In genomic region chr7:120834426-120834825, GRCm38 (mm10) we compare ENCODE assay signal across 9 mouse cellular contexts. TPM values are rescaled to one million over a fixed set of nuclear protein-coding genes. Genes with fewer than 3 reads are reported as not detected.
A peak's percentile ranks its signal among the peaks of the same experiment; 100 is the strongest.
DNase-seq lines count a peak whose midpoint lies in the region; ATAC-seq and TF ChIP-seq lines count a peak whose summit lies in the region.
"Had no signal": no experiment of that assay in that cellular context is flagged by ENCODE, and none has a peak within 500 bp of the region (broad histone marks: within the 10 kb centered on the region; RNA-seq: fewer than 3 reads in every experiment).

No protein-coding gene starts in this region.

- TF ChIP-seq CTCF in CH12.LX (conservative IDR thresholded peaks at IDR 0.05 in 1 of 2, IDR thresholded peaks at IDR 0.05 in 1 of 2; ENCODE audit: low read depth in 2 of 2, low read length in 2 of 2) = no peak
- no peak for TF ChIP-seq CTCF in liver, embryonic 14.5 days (IDR thresholded peaks at IDR 0.05; ENCODE audit: low read depth)
- TF ChIP-seq CTCF in stomach, postnatal 0 days (IDR thresholded peaks at IDR 0.05; ENCODE audit: low read depth) = no peak

- H3K4me2 ChIP-seq in CH12.LX (ENCODE audit: insufficient read depth, low read depth, poor library complexity, severe bottlenecking) = peak overlapping the region; percentile 89
- peak overlapping the region; percentile 59 for H3K4me2 ChIP-seq in forebrain, embryonic 13.5 days
- peak overlapping the region; percentile 78 for H3K4me2 ChIP-seq in liver, embryonic 14.5 days (ENCODE audit: low read depth)
- H3K4me2 ChIP-seq in stomach, postnatal 0 days (replicated peaks; ENCODE audit: low read depth) = peak overlapping the region; percentile 53

- no peaks in the 10 kb centered on the region for H3K79me2 ChIP-seq in CH12.LX (replicated peaks; ENCODE audit: control insufficient read depth, extremely low read depth, insufficient read depth, poor library complexity, severe bottlenecking)

- no peak for TF ChIP-seq EP300 in CH12.LX (IDR thresholded peaks at IDR 0.05; ENCODE audit: low read length)
- no peak for TF ChIP-seq EP300 in liver, embryonic 14.5 days (IDR thresholded peaks at IDR 0.05; ENCODE audit: low read depth)
- TF ChIP-seq EP300 in stomach, postnatal 0 days (optimal IDR thresholded peaks at IDR 0.05) = no peak

- no peak for TF ChIP-seq RAD21 in CH12.LX (IDR thresholded peaks at IDR 0.05; ENCODE audit: low read depth, low read length)

- TF ChIP-seq POLR2A in CH12.LX (IDR thresholded peaks at IDR 0.05; ENCODE audit: low read depth, low read length) = no peak

- ATAC-seq in forebrain, embryonic 13.5 days = no peak
- ATAC-seq in liver, embryonic 14.5 days (ENCODE audit: insufficient read depth) = peak; percentile 54
- no peak for ATAC-seq in stomach, postnatal 0 days (ENCODE audit: low FRiP score, low TSS enrichment)

- H3K4me3 ChIP-seq in CH12.LX (replicated peaks in 1 of 3; ENCODE audit: low read depth in 2 of 3, low read length in 2 of 3, poor library complexity in 1 of 3) = peak overlapping the region; percentile 62 to 73 (median 67)
- peak overlapping the region; percentile 55 for H3K4me3 ChIP-seq in forebrain, embryonic 13.5 days
- H3K4me3 ChIP-seq in liver, embryonic 14.5 days (ENCODE audit: insufficient read depth in 1 of 2, low read depth in 2 of 2, low read length in 2 of 2) = peak overlapping the region; percentile 59 to 89
- peak overlapping the region; percentile 55 for H3K4me3 ChIP-seq in stomach, postnatal 0 days (ENCODE audit: low read depth, low read length)

- H3K9ac ChIP-seq in CH12.LX (ENCODE audit: insufficient read depth, low read depth) = peak overlapping the region; percentile 7; the same call in 1 of the 2 replicates
- peak overlapping the region; percentile 52; the same call in 1 of the 2 replicates for H3K9ac ChIP-seq in forebrain, embryonic 13.5 days
- H3K9ac ChIP-seq in liver, embryonic 14.5 days (replicated peaks) = peak overlapping the region; percentile 48
- no peak overlapping the region for H3K9ac ChIP-seq in stomach, postnatal 0 days (ENCODE audit: low read length)

- H3K4me1 ChIP-seq in CH12.LX (ENCODE audit: control insufficient read depth in 1 of 2, insufficient read depth in 2 of 2) = peaks cover 0 to 20% of the 10 kb centered on the region in 2 experiments; a peak in 3 of 4 replicates
- H3K4me1 ChIP-seq in forebrain, embryonic 13.5 days = peaks cover 14% of the 10 kb centered on the region
- H3K4me1 ChIP-seq in liver, embryonic 14.5 days (replicated peaks; ENCODE audit: control insufficient read depth in 2 of 2, insufficient read depth in 2 of 2, low read length in 1 of 2) = peaks cover 29 to 30% of the 10 kb centered on the region in 2 experiments
- no peaks in the 10 kb centered on the region for H3K4me1 ChIP-seq in stomach, postnatal 0 days (replicated peaks; ENCODE audit: control insufficient read depth, insufficient read depth)

- in situ Hi-C loops in CH12.LX (cut with MboI; ENCODE audit: low pct_ligation_motif_present, low pct_unique_long_range_greater_than_20kb, low sequenced_read_pairs) = loop anchor here (10.0 kb wide), 1 partner anchor 200 kb away; the partner anchor contains the start of gene Mettl9

- dilution Hi-C loops in CH12.LX (cut with MboI; ENCODE audit: extremely low pct_ligation_motif_present, extremely low pct_unique_long_range_greater_than_20kb, low sequenced_read_pairs) = no loop called here

- no peak overlapping the region for H3K27ac ChIP-seq in CH12.LX (ENCODE audit: insufficient read depth, low read depth)
- H3K27ac ChIP-seq in forebrain, embryonic 13.5 days = peak overlapping the region; percentile 25; the same call in 1 of the 2 replicates
- H3K27ac ChIP-seq in liver, embryonic 14.5 days = peak overlapping the region; percentile 87
- H3K27ac ChIP-seq in stomach, postnatal 0 days (replicated peaks) = peak overlapping the region; percentile 75

- peaks cover 42% of the 10 kb centered on the region for H3K27me3 ChIP-seq in CH12.LX (replicated peaks)
- H3K27me3 ChIP-seq in forebrain, embryonic 13.5 days = peaks cover 36% of the 10 kb centered on the region
- peaks cover 13% of the 10 kb centered on the region for H3K27me3 ChIP-seq in liver, embryonic 14.5 days (ENCODE audit: control insufficient read depth, insufficient read depth, low read length)
- no peaks in the 10 kb centered on the region for H3K27me3 ChIP-seq in stomach, postnatal 0 days (ENCODE audit: control insufficient read depth, insufficient read depth, low read length)

- H3K36me3 ChIP-seq in CH12.LX (replicated peaks in 1 of 2; ENCODE audit: control insufficient read depth in 1 of 2, insufficient read depth in 1 of 2, low read length in 1 of 2) = no peaks in the 10 kb centered on the region
- H3K36me3 ChIP-seq in forebrain, embryonic 13.5 days (ENCODE audit: poor library complexity, severe bottlenecking) = no peaks in the 10 kb centered on the region
- no peaks in the 10 kb centered on the region for H3K36me3 ChIP-seq in liver, embryonic 14.5 days (replicated peaks; ENCODE audit: control insufficient read depth, insufficient read depth, low read depth)
- no peaks in the 10 kb centered on the region for H3K36me3 ChIP-seq in stomach, postnatal 0 days (ENCODE audit: control insufficient read depth, insufficient read depth, low read length)

- peak; percentile 79 for DNase-seq in CD4-positive helper T cell, adult 2 months (ENCODE audit: low read depth, low spot score)
- peak; percentile 51 for DNase-seq in CH12.LX (ENCODE audit: extremely low read depth)
- DNase-seq in liver, embryonic 14.5 days (ENCODE audit: low read depth in 3 of 3, low spot score in 3 of 3) = peak in 2 of 3 experiments; percentile 53 to 68
- no peak for DNase-seq in stomach, postnatal 0 days (ENCODE audit: low spot score)
- DNase-seq in natural killer cell, adult 2 months (ENCODE audit: low spot score in 2 of 2) = no peak
- DNase-seq in frontal cortex, postnatal 10 days (ENCODE audit: low spot score in 2 of 2) = no peak
- DNase-seq in left cerebral cortex, postnatal 25 days (ENCODE audit: low spot score in 2 of 2) = no peak

- 44% methylated on average over 6 of the region's 6 CpGs for WGBS in forebrain, embryonic 13.5 days
- WGBS in liver, embryonic 14.5 days (ENCODE audit: insufficient replicate concordance) = 23% methylated on average over 6 of the region's 6 CpGs
- WGBS in stomach, postnatal 0 days = 38% methylated on average over 6 of the region's 6 CpGs

- intact Hi-C loops in left cerebral cortex, postnatal 25 days (cut with DNase I) = loop anchor here (10.0 kb wide), 1 partner anchor 230 kb away; no protein-coding TSS in a partner anchor

- H3K9me3 ChIP-seq in CH12.LX (replicated peaks; ENCODE audit: low read length) = no peaks in the 10 kb centered on the region
- no peaks in the 10 kb centered on the region for H3K9me3 ChIP-seq in forebrain, embryonic 13.5 days (replicated peaks)
- H3K9me3 ChIP-seq in liver, embryonic 14.5 days (ENCODE audit: control insufficient read depth, low read length) = no peaks in the 10 kb centered on the region
- no peaks in the 10 kb centered on the region for H3K9me3 ChIP-seq in stomach, postnatal 0 days (ENCODE audit: control insufficient read depth, low read length)

TF ChIP-seq in CH12.LX, 34 proteins besides CTCF, POLR2A, EP300 and RAD21:
- TF ChIP-seq ZNF384 (IDR thresholded peaks at IDR 0.05; ENCODE audit: low read depth, low read length) = no peak
- 0 out of 2 replicates have a peak, but pooled peaks have one; percentile 5 for TF ChIP-seq IRF4 (IDR thresholded peaks at IDR 0.05; ENCODE audit: low read depth, low read length)
- TF ChIP-seq JUND (conservative IDR thresholded peaks at IDR 0.05; ENCODE audit: low read depth, low read length) = peak; percentile 58; the same call in 1 of the 2 replicates
- TF ChIP-seq MAZ (IDR thresholded peaks at IDR 0.05; ENCODE audit: low read depth, low read length) = peak; percentile 94

RNA-seq across cellular contexts. Expression of gene Eef2k, which starts 8.2 kb away (rescaled TPM):
- total RNA-seq in CH12.LX (2012; rRNA removed) (8.0 and 13.9 TPM in 2 replicates), CH12.LX (2014; rRNA removed) (5.0 and 5.5 TPM in 2 replicates)
- 13.7 and 15.5 TPM in 2 replicates for polyA plus RNA-seq in CH12.LX (2012; ENCODE audit: insufficient read length, low read depth)
- polyA plus RNA-seq in forebrain, embryonic 13.5 days (2015; fragmentation: Nextera tagmentation; extraction: Ambion mirVana) = 19.2 and 22.0 TPM in 2 replicates
- 21.5 and 30.2 TPM in 2 replicates for polyA plus RNA-seq in liver, embryonic 14.5 days (2012; rRNA removed)
- polyA plus RNA-seq in liver, embryonic 14.5 days (2014; fragmentation: Nextera tagmentation; extraction: Ambion mirVana) = 13.4 and 14.5 TPM in 2 replicates
- 39.9 and 42.0 TPM in 2 replicates for polyA plus RNA-seq in stomach, postnatal 0 days (2015; fragmentation: Nextera tagmentation; extraction: Ambion mirVana)
- 10 to 100 TPM; 28.6 to 30.7 TPM for total RNA-seq in left cerebral cortex, postnatal 25 days (2021)

RNA-seq across cellular contexts. Expression of gene Gm5737, which starts 22.3 kb away (rescaled TPM):
- total RNA-seq in CH12.LX (2012; rRNA removed) (not detected in 2 replicates), CH12.LX (2014; rRNA removed) (not detected in 2 replicates)
- not detected in 2 replicates for polyA plus RNA-seq in CH12.LX (2012; ENCODE audit: insufficient read length, low read depth)
- polyA plus RNA-seq in forebrain, embryonic 13.5 days (2015; fragmentation: Nextera tagmentation; extraction: Ambion mirVana) = not detected in 2 replicates
- not detected in 2 replicates for polyA plus RNA-seq in liver, embryonic 14.5 days (2012; rRNA removed)
- not detected in 2 replicates for polyA plus RNA-seq in liver, embryonic 14.5 days (2014; fragmentation: Nextera tagmentation; extraction: Ambion mirVana)
- not detected in 2 replicates for polyA plus RNA-seq in stomach, postnatal 0 days (2015; fragmentation: Nextera tagmentation; extraction: Ambion mirVana)
- not detected for total RNA-seq in left cerebral cortex, postnatal 25 days (2021)
- total RNA-seq: hematopoietic stem cell, adult 5-6 weeks had no signal

Comparison
In these comparisons a context has a peak if more than half of its experiments do, and no peak if none do; other contexts are left out.
1. DNase-seq: peak in CD4-positive helper T cell, adult 2 months (single experiment), CH12.LX (single experiment) and liver, embryonic 14.5 days (2 of 3); none in stomach, postnatal 0 days (single experiment), natural killer cell, adult 2 months (0 of 2), frontal cortex, postnatal 10 days (0 of 2) and left cerebral cortex, postnatal 25 days (0 of 2).
2. Peak in every context shown above with its lines, with median percentiles within 50 percentile points of each other: H3K4me2 ChIP-seq and H3K4me3 ChIP-seq.